Mouse (Mus musculus) spleen, adult 2 months (tissue): ENCODE measurements at regions not wholly inside any gene's neighbourhood (a gene's known extent, or its start where the extent isn't known, plus 50 kb on each side); places are given as distances from the start of the nearest gene placed in this dataset.

Experiments used
- DNase-seq, 2 experiments: peaks; one replicate each; pipeline versions ENCODE4 v3.0.0 to v3.0.0-alpha.2; 2012 to 2021; ENCODE audit warnings: low spot score in 2 of 2, low read depth in 1 of 2
- H3K27ac ChIP-seq: fragments of 200-500 bp; 2 replicates; pipeline ENCODE4 v1.5.1; 2012; ENCODE audit warnings: low read length, inconsistent platforms; ENCODE audit not compliant: insufficient read depth
- H3K27me3 ChIP-seq: fragments of 200-500 bp; 2 replicates; pipeline ENCODE4 v1.6.1; 2012; ENCODE audit warnings: mild to moderate bottlenecking, moderate library complexity, low read length, inconsistent platforms; ENCODE audit not compliant: control insufficient read depth, insufficient read depth
- H3K36me3 ChIP-seq: fragments of 200-500 bp; 2 replicates; pipeline ENCODE4 v1.6.1; 2012; ENCODE audit warnings: mild to moderate bottlenecking, low read length, inconsistent platforms; ENCODE audit not compliant: control insufficient read depth, insufficient read depth
- H3K4me1 ChIP-seq: fragments of 200-500 bp; 2 replicates; pipeline ENCODE4 v1.6.1; 2011; ENCODE audit warnings: inconsistent platforms; ENCODE audit not compliant: control insufficient read depth, insufficient read depth, insufficient read length
- H3K4me3 ChIP-seq: fragments of 200-500 bp; 2 replicates; pipeline ENCODE4 v1.5.1; 2011; ENCODE audit warnings: mild to moderate bottlenecking, inconsistent platforms; ENCODE audit not compliant: insufficient read depth, insufficient read length; ENCODE audit errors: extremely low read depth
- CTCF ChIP-seq: fragments of 200-500 bp; IDR thresholded peaks from 2 replicates; pipeline ENCODE4 v1.5.1; 2011; ENCODE audit warnings: mild to moderate bottlenecking, inconsistent platforms; ENCODE audit not compliant: insufficient read depth, insufficient read length, insufficient replicate concordance; ENCODE audit errors: extremely low read depth
- POLR2A ChIP-seq: fragments of 200-500 bp; IDR thresholded peaks from 2 replicates; pipeline ENCODE4 v1.6.1; 2011; ENCODE audit warnings: low read depth, low read length, inconsistent platforms
- WGBS: fragments of 180-500 bp; shearing (Covaris S2); methylation state at CpG from one replicate; pipeline ENCODE4 v1.1.7; 2018; 5-methylcytosine and 5-hydroxymethylcytosine counted together

- no peak for DNase-seq
- no peaks in the 10 kb centered on the region for H3K36me3 ChIP-seq
- no peak overlapping the region for H3K4me3 ChIP-seq
- 46% methylated on average over 5 of the region's 5 CpGs for WGBS
- peaks cover 46% of the 10 kb centered on the region for H3K4me1 ChIP-seq
- no peaks in the 10 kb centered on the region for H3K27me3 ChIP-seq
- peak overlapping the region; percentile 60 for H3K27ac ChIP-seq
- no peak for TF ChIP-seq CTCF
Observed at GRCm38 (mm10) chr9:61682744-61683259, 231.5 kb downstream of the Rplp1 start.

- Histone ChIP-seq H3K36me3 (no peaks in the 10 kb centered on the region), H3K27me3 (no peaks in the 10 kb centered on the region), H3K4me1 (peaks cover 46% of the 10 kb centered on the region), H3K27ac (peak overlapping the region; percentile 60), H3K4me3 (no peak overlapping the region; the same call in 1 of the 2 replicates)
- DNase-seq: peak in 1 of 2 experiments; percentile 37
- no peak for TF ChIP-seq CTCF
- TF ChIP-seq POLR2A: no peak
- WGBS: 6% methylated on average over 4 of the region's 4 CpGs
Observed at GRCm38 (mm10) chr9:61682316-61682715, 232.0 kb downstream of the Rplp1 start.

GRCm38 (mm10) chr9:61681406-61681805 is 232.9 kb downstream of the Rplp1 start:
- peak overlapping the region; percentile 81 for H3K27ac ChIP-seq
- peaks cover 49% of the 10 kb centered on the region for H3K4me1 ChIP-seq
- DNase-seq: no peak
- no peaks in the 10 kb centered on the region for H3K36me3 ChIP-seq
- 0 out of 2 replicates have a peak overlapping the region, but pooled peaks have one; percentile 3 for H3K4me3 ChIP-seq
- TF ChIP-seq CTCF (no peak), POLR2A (no peak)
- 15% methylated on average over 5 of the region's 5 CpGs for WGBS
- no peaks in the 10 kb centered on the region for H3K27me3 ChIP-seq

GRCm38 (mm10) chr9:61680911-61681311 is 233.4 kb downstream of the Rplp1 start:
- no peak overlapping the region for H3K4me3 ChIP-seq
- WGBS: 7% methylated on average over 6 of the region's 6 CpGs
- TF ChIP-seq CTCF: no peak
- no peak for TF ChIP-seq POLR2A
- peak overlapping the region; percentile 61 for H3K27ac ChIP-seq
- H3K27me3 ChIP-seq: no peaks in the 10 kb centered on the region
- H3K36me3 ChIP-seq: no peaks in the 10 kb centered on the region
- peaks cover 49% of the 10 kb centered on the region for H3K4me1 ChIP-seq
- peak; percentile 64 to 75 for DNase-seq

- no peak overlapping the region for H3K4me3 ChIP-seq
- H3K27me3 ChIP-seq: no peaks in the 10 kb centered on the region
- no peaks in the 10 kb centered on the region for H3K36me3 ChIP-seq
- DNase-seq: peak; percentile 77 to 89
- 17% methylated on average over 6 of the region's 6 CpGs for WGBS
- H3K27ac ChIP-seq: peak overlapping the region; percentile 77
- TF ChIP-seq POLR2A: no peak
- no peak for TF ChIP-seq CTCF
- peaks cover 49% of the 10 kb centered on the region for H3K4me1 ChIP-seq
Observed at GRCm38 (mm10) chr9:61679686-61680085, 234.7 kb downstream of the Rplp1 start.

GRCm38 (mm10) chr9:61677603-61678002 is 236.7 kb downstream of the Rplp1 start:
- Histone ChIP-seq H3K36me3 (no peaks in the 10 kb centered on the region), H3K27me3 (no peaks in the 10 kb centered on the region), H3K27ac (no peak overlapping the region), H3K4me3 (no peak overlapping the region), H3K4me1 (peaks cover 40% of the 10 kb centered on the region)
- TF ChIP-seq POLR2A: no peak
- TF ChIP-seq CTCF: no peak
- 60% methylated on average over 3 of the region's 3 CpGs for WGBS
- DNase-seq: no peak

- H3K36me3 ChIP-seq: no peaks in the 10 kb centered on the region
- no peaks in the 10 kb centered on the region for H3K27me3 ChIP-seq
- 81% methylated on average over 11 of the region's 11 CpGs for WGBS
Observed at GRCm38 (mm10) chr9:61677037-61677436, 237.3 kb downstream of the Rplp1 start.

More at GRCm38 (mm10) chr9:61677037-61677436, 237.3 kb downstream of the Rplp1 start:
- DNase-seq: no peak
- no peak overlapping the region for H3K4me3 ChIP-seq
- H3K4me1 ChIP-seq: peaks cover 35% of the 10 kb centered on the region
- TF ChIP-seq CTCF (no peak), POLR2A (no peak)
- no peak overlapping the region for H3K27ac ChIP-seq
